Mouse (Mus musculus): ENCODE measurements around the gene Slc47a1. TPM values are rescaled to one million over a fixed set of nuclear protein-coding genes. Genes with fewer than 3 reads are reported as not detected.

Gene Slc47a1
- total and polyA plus RNA-seq, 2 experiments from 2014 or later, result 31.5 to 49.4 TPM

GRCm38 (mm10) chr11:61388936-61389335, 10.8 kb upstream of the Slc47a1 start:
- no peak overlapping the region for H3K27ac ChIP-seq (ENCODE audit: low read depth)
- H3K27me3 ChIP-seq (ENCODE audit: control insufficient read depth, insufficient read depth, low read length), result no peaks in the 10 kb centered on the region
- H3K36me3 ChIP-seq (replicated peaks; ENCODE audit: control insufficient read depth, insufficient read depth, low read length), result no peaks in the 10 kb centered on the region
- no peaks in the 10 kb centered on the region for H3K9me3 ChIP-seq (replicated peaks; ENCODE audit: control insufficient read depth, low read length)
- no peak overlapping the region for H3K4me2 ChIP-seq (ENCODE audit: low read depth, low read length)
- no peak for ATAC-seq (ENCODE audit: insufficient read depth, low read depth)
- DNase-seq (ENCODE audit: low spot score), result no peak
- H3K9ac ChIP-seq (replicated peaks; ENCODE audit: low read depth, low read length), result no peak overlapping the region
- no peak for TF ChIP-seq CTCF (IDR thresholded peaks at IDR 0.05; ENCODE audit: low read depth)
- TF ChIP-seq EP300 (IDR thresholded peaks at IDR 0.05; ENCODE audit: low read depth), result no peak
- WGBS, result 73% methylated on average over 4 of the region's 4 CpGs
- no peak overlapping the region for H3K4me3 ChIP-seq (ENCODE audit: low read depth, low read length)
- no peaks in the 10 kb centered on the region for H3K4me1 ChIP-seq (ENCODE audit: control insufficient read depth, insufficient read depth)

- no peak overlapping the region for H3K4me2 ChIP-seq (ENCODE audit: low read depth, low read length)
- H3K9me3 ChIP-seq (replicated peaks; ENCODE audit: control insufficient read depth, low read length), result no peaks in the 10 kb centered on the region
- DNase-seq (ENCODE audit: low spot score) (peak; percentile 35), ATAC-seq (ENCODE audit: insufficient read depth, low read depth) (no peak)
- no peak overlapping the region for H3K27ac ChIP-seq (ENCODE audit: low read depth)
- WGBS, result 57% methylated on average over 6 of the region's 6 CpGs
- H3K4me3 ChIP-seq (ENCODE audit: low read depth, low read length), result no peak overlapping the region
- no peaks in the 10 kb centered on the region for H3K4me1 ChIP-seq (ENCODE audit: control insufficient read depth, insufficient read depth)
- H3K36me3 ChIP-seq (replicated peaks; ENCODE audit: control insufficient read depth, insufficient read depth, low read length), result no peaks in the 10 kb centered on the region
- H3K9ac ChIP-seq (replicated peaks; ENCODE audit: low read depth, low read length), result no peak overlapping the region
- peak; percentile 46; the same call in 1 of the 2 replicates for TF ChIP-seq CTCF (IDR thresholded peaks at IDR 0.05; ENCODE audit: low read depth)
- no peak for TF ChIP-seq EP300 (IDR thresholded peaks at IDR 0.05; ENCODE audit: low read depth)
- H3K27me3 ChIP-seq (ENCODE audit: control insufficient read depth, insufficient read depth, low read length), result no peaks in the 10 kb centered on the region
Observed at GRCm38 (mm10) chr11:61388012-61388411, 9.9 kb upstream of the Slc47a1 start.

DNA sequence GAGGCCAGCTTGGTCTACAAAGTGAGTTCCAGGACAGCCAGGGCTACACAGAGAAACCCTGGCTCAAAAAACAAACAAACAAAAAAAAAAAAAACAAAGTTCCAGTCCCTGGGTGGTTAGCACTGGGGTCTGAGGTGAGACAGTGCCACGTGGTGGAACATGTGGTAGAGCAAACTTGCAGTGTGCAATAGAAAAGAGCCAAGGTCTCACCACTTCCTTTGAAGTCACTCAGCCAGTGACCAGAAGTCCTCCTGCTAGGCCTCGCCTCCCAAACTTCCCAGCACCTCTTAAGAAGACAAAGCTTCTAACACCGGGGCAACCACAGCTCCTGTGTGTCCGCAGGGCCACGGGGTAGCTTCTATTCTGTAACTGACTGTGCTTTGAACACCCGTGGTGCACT, 9.1 kb upstream of the Slc47a1 start:
- H3K9me3 ChIP-seq (replicated peaks; ENCODE audit: control insufficient read depth, low read length), result no peaks in the 10 kb centered on the region
- TF ChIP-seq CTCF (IDR thresholded peaks at IDR 0.05; ENCODE audit: low read depth) (no peak), EP300 (IDR thresholded peaks at IDR 0.05; ENCODE audit: low read depth) (no peak)
- H3K36me3 ChIP-seq (replicated peaks; ENCODE audit: control insufficient read depth, insufficient read depth, low read length), result no peaks in the 10 kb centered on the region
- H3K4me1 ChIP-seq (ENCODE audit: control insufficient read depth, insufficient read depth), result no peaks in the 10 kb centered on the region
- no peak overlapping the region for H3K4me3 ChIP-seq (ENCODE audit: low read depth, low read length)
- no peak overlapping the region for H3K4me2 ChIP-seq (ENCODE audit: low read depth, low read length)
- ATAC-seq (ENCODE audit: insufficient read depth, low read depth), result no peak
- WGBS, result 72% methylated on average over 6 of the region's 6 CpGs
- no peak overlapping the region for H3K9ac ChIP-seq (replicated peaks; ENCODE audit: low read depth, low read length)
- H3K27ac ChIP-seq (ENCODE audit: low read depth), result no peak overlapping the region
- no peaks in the 10 kb centered on the region for H3K27me3 ChIP-seq (ENCODE audit: control insufficient read depth, insufficient read depth, low read length)
- DNase-seq (ENCODE audit: low spot score), result no peak

- no peak overlapping the region for H3K9ac ChIP-seq (replicated peaks; ENCODE audit: low read depth, low read length)
- TF ChIP-seq EP300 (IDR thresholded peaks at IDR 0.05; ENCODE audit: low read depth) (no peak), CTCF (IDR thresholded peaks at IDR 0.05; ENCODE audit: low read depth) (no peak)
- no peak for DNase-seq (ENCODE audit: low spot score)
Observed at GRCm38 (mm10) chr11:61385725-61386124, 7.6 kb upstream of the Slc47a1 start.

DNA sequence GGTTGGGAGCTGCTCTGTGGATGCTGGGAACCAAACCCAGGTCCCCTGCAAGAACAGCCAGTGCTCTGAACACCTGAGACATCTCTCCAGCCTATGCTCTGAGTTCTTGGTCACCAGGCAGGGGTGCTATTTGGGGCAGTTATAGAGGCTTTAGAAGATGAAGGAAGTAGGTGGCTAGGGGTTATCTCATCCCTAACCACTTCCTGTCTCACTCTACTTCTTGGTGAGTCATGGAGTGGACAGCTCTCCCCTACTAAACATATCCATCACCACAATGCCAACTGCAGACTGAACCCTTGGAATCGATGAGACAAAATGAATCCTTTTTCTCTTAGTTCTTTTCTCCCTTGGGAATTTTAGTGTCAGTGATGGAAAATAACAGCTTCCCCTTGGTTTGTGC, 3.1 kb upstream of the Slc47a1 start:
- ATAC-seq (ENCODE audit: insufficient read depth, low read depth) (no peak), DNase-seq (ENCODE audit: low spot score) (no peak)
- Histone ChIP-seq H3K9me3 (replicated peaks; ENCODE audit: control insufficient read depth, low read length) (no peaks in the 10 kb centered on the region; the same call in 1 of the 2 replicates), H3K4me1 (ENCODE audit: control insufficient read depth, insufficient read depth) (no peaks in the 10 kb centered on the region; the same call in 1 of the 2 replicates), H3K27me3 (ENCODE audit: control insufficient read depth, insufficient read depth, low read length) (peaks cover 12% of the 10 kb centered on the region; the same call in 1 of the 2 replicates), H3K9ac (replicated peaks; ENCODE audit: low read depth, low read length) (no peak overlapping the region), H3K4me2 (ENCODE audit: low read depth, low read length) (no peak overlapping the region), H3K27ac (ENCODE audit: low read depth) (no peak overlapping the region), H3K4me3 (ENCODE audit: low read depth, low read length) (no peak overlapping the region), H3K36me3 (replicated peaks; ENCODE audit: control insufficient read depth, insufficient read depth, low read length) (no peaks in the 10 kb centered on the region)
- 100% methylated on average over 1 of the region's 1 CpGs for WGBS
- no peak for TF ChIP-seq EP300 (IDR thresholded peaks at IDR 0.05; ENCODE audit: low read depth)

More at GRCm38 (mm10) chr11:61385725-61386124, 7.6 kb upstream of the Slc47a1 start:
- H3K4me2 ChIP-seq (ENCODE audit: low read depth, low read length), result no peak overlapping the region
- no peaks in the 10 kb centered on the region for H3K4me1 ChIP-seq (ENCODE audit: control insufficient read depth, insufficient read depth)
- no peak for ATAC-seq (ENCODE audit: insufficient read depth, low read depth)
- no peak overlapping the region for H3K27ac ChIP-seq (ENCODE audit: low read depth)
- no peaks in the 10 kb centered on the region for H3K27me3 ChIP-seq (ENCODE audit: control insufficient read depth, insufficient read depth, low read length)
- H3K9me3 ChIP-seq (replicated peaks; ENCODE audit: control insufficient read depth, low read length), result no peaks in the 10 kb centered on the region; the same call in 1 of the 2 replicates
- WGBS, result 51% methylated on average over 4 of the region's 4 CpGs
- no peaks in the 10 kb centered on the region for H3K36me3 ChIP-seq (replicated peaks; ENCODE audit: control insufficient read depth, insufficient read depth, low read length)
- no peak overlapping the region for H3K4me3 ChIP-seq (ENCODE audit: low read depth, low read length)

DNA sequence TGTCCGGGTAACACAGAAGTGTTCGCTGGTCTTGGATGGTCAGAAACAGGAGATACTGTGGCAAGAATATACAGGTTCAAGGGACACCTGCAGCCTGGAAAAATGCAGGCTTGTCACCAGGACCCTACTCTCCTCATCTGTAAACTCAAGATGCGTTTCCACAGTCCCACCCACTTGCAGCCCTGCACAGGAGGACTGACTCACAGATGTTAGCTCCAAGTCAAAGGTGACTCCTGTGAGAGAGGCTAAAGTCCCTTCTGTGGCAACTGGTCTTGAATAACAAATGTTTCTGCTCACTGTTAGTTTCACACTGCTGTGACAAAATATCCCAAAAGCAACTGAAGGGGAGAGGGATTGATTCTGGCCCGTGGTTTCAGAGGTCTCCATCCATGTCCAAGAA, 506 bp upstream of the Slc47a1 start:
- TF ChIP-seq EP300 (IDR thresholded peaks at IDR 0.05; ENCODE audit: low read depth), result no peak
- no peak for TF ChIP-seq CTCF (IDR thresholded peaks at IDR 0.05; ENCODE audit: low read depth)
- ATAC-seq (ENCODE audit: insufficient read depth, low read depth), result no peak

More for the DNA sequence above, 506 bp upstream of the Slc47a1 start:
- no peak overlapping the region for H3K9ac ChIP-seq (replicated peaks; ENCODE audit: low read depth, low read length)
- no peak overlapping the region for H3K4me3 ChIP-seq (ENCODE audit: low read depth, low read length)
- H3K4me2 ChIP-seq (ENCODE audit: low read depth, low read length), result no peak overlapping the region
- H3K27ac ChIP-seq (ENCODE audit: low read depth), result no peak overlapping the region
- H3K4me1 ChIP-seq (ENCODE audit: control insufficient read depth, insufficient read depth), result no peaks in the 10 kb centered on the region; the same call in 1 of the 2 replicates
- H3K9me3 ChIP-seq (replicated peaks; ENCODE audit: control insufficient read depth, low read length), result no peaks in the 10 kb centered on the region; the same call in 1 of the 2 replicates
- no peaks in the 10 kb centered on the region for H3K36me3 ChIP-seq (replicated peaks; ENCODE audit: control insufficient read depth, insufficient read depth, low read length)
- no peak for DNase-seq (ENCODE audit: low spot score)
- peaks cover 12% of the 10 kb centered on the region; the same call in 1 of the 2 replicates for H3K27me3 ChIP-seq (ENCODE audit: control insufficient read depth, insufficient read depth, low read length)
- 78% methylated on average over 4 of the region's 4 CpGs for WGBS

All from heart, postnatal 0 days (tissue).